Mouse (Mus musculus) spleen, postnatal 4 days (tissue): Measurements from ENCODE around the gene Chrdl2.
"Not testable (repeated sequence)": the region's sequence is repeated elsewhere in the genome, so short reads cannot be mapped to it uniquely, and the experiment has no call there.

Source experiments
- DNase-seq, 2 experiments: peaks; one replicate each; pipeline ENCODE4 v3.0.0; 2022; ENCODE audit warnings: low spot score in 2 of 2

The Chrdl2 gene

DNA sequence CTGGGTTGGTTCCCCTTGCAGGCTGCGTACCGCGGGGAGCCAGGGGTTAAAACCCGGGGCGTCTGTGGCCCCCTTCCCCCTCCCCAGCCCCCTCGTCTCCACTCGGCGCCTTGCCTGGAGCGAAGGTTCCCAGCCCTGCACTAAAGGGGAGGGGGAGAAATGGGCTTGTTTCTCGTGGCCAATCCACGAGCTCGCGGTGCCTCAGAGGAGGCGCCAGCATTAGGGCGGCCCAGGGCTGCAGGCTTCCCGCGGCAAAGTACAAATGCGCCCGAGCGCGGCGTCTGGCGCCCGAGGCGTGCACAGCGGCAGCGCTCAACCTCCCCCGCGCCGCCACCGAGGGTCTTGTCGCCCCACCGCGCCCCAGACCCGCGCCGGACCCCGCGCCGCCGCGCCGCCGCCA is at the start of gene Chrdl2:
Gene Chrdl2, plus strand, starts transcription at position 383 of the 400 bp plus-strand sequence.
- no peak for DNase-seq

- DNase-seq, result no peak
Observed at GRCm38 (mm10) chr7:99957226-99957965, 48.6 kb upstream of the Chrdl2 start.

GRCm38 (mm10) chr7:99960571-99960970 is 45.4 kb upstream of the Chrdl2 start:
- DNase-seq, result peak in 1 of 2 experiments; percentile 50

GRCm38 (mm10) chr7:99961518-99961917 is 44.5 kb upstream of the Chrdl2 start:
- DNase-seq, result no peak

GRCm38 (mm10) chr7:99962536-99963236 is 43.3 kb upstream of the Chrdl2 start:
- DNase-seq, result peak in 1 of 2 experiments; percentile 57

GRCm38 (mm10) chr7:99963237-99963860 is 42.6 kb upstream of the Chrdl2 start:
- DNase-seq, result peak in 1 of 2 experiments; percentile 37

DNA sequence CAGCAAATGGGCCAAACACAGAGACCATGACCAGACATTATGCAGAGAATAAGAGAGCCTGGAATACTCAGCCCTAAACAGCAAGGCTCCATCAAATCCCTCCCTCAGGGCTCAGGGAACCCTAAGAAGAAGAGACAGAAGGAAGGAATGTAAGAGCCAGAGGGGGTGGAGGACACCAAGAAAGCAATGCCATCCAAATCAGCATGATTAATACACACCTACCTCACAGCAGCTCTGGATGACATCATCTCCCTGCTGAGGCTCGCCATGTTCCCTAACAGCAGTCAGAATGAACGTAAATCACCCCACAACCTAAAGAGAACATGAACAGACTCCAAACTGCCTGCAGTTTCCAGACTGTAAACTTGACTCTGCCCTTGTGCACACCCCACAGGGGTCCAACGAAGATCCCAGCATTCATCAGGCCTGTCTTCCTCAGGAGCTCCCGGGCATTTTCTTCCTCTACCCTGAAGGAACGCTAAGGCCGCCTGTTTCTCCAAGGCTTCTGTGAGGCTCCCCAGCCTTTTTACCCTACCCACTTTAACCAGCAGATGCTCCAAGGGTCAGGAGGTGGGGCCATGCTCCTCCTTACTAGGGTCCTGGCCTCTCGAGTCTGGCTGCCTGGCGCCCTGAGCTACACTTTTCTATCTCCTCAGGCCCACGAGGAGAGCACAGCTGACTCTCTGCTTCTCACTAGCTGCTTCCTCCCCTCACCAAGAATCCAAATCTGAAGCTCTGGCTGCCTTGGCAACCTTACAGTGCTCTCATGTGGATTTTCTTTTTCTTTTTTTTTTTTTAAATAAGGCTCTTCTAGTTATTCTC is 40.7 kb upstream of the Chrdl2 start:
- DNase-seq, result no peak

GRCm38 (mm10) chr7:99966011-99966721 is 39.8 kb upstream of the Chrdl2 start:
- DNase-seq, result no peak

DNA sequence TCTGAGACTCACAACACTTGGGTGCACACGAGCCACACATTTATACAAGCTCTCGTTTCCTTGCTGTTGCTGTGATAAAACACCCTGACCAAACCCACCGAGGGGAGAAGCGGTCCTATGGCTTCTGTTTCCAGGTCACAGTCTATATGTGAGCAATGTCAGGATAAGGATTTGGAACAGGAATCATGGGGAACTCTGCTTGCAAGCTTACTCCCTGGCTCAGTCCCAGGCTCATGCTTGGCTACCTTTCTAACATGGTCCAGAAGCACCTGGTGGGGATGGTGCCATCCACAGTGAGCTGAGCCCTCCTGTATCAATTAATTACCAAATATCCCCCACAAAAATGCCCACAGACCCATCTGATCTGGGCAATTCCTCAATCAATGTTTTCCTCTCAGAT is 36.8 kb upstream of the Chrdl2 start:
- no peak for DNase-seq

DNA sequence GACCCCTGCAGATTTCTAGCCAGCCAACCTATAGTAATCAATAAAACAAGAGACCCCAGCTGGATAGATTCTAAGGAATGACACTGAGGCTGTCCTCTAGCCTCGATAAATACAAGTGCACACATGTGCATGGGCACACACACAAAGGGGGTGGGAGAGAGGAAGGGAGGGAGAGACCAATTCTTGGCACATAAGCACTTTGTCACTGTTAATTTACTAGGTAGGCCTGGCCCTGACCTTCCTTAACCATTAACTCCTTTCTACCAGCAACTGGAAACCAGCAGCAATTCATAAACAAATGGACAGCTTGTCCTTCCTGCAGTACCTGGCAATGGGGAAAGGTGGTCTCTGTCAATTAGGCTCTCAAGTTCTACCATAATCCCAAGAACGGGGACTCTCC is 34.0 kb upstream of the Chrdl2 start:
- DNase-seq, result no peak

- not testable (repeated sequence) for DNase-seq
Observed at GRCm38 (mm10) chr7:99972912-99973311, 33.1 kb upstream of the Chrdl2 start.

DNA sequence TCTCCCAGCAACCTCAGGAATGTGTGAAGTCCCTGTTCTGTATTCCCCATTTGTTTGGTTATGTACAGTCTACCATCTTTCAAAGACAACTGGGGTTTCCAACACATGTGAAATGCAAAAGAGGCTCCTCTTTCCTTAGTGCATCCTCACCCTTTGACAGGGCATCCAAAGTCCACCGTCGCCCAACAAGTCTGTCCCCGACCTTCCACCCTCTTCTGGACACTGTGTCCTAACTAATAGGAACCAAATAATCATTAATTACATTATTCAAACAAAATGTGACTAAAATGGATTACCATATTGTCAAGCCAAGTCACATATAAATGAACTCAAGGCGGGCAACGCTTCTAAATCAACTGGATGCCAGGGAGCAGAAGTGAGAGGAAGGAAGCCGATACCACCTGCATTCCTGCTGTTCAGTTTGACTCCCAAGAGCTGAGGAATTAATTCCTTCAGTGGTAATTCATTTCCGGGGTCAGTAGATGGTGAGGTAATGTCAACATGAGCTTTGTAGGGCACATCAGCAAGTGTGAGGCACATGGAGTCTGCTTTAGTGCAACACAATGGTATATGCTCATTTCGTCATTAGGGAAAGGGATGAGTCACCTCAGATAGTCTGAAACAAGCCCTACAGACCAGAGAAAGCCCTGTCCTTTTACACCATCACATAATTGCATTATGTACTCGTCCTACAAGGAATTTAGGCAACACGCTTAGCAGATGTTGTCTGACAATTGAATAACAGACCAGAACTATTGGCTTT is 31.6 kb upstream of the Chrdl2 start:
- no peak for DNase-seq

DNA sequence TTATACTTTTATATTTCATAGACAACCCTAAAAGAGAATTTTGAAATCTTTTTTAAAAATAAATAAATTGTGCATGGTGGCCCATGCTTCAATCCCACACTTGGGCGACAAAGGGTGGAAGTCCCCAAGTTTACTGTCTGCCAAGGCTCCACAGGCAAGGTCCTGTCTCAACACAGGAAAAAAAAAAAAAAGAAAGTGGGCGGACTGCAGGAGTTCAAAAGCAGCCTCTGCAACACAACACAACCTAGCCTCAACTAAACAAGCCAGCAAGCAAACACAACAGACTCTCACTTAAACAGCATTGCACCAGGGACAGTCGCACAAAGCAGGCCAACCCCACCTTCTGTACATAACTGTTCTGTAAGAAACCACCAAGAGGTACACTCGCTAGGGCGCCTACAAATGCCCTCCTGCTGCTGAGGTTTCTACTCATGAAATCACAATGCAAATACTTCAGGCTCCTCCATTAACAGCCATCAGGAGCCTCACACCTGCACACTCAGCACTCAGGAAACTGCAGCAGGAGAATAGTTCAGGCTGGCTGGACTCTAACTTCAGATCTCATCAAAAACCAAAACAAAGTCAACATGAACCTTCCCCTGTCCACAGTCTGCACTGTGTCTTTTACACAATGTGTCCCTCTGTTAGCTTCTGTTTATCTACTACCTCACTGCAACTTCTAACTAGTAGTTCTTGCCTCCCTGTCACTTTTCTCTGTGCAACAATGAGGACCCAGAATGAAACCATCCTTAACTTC is 30.0 kb upstream of the Chrdl2 start:
- no peak for DNase-seq

DNA sequence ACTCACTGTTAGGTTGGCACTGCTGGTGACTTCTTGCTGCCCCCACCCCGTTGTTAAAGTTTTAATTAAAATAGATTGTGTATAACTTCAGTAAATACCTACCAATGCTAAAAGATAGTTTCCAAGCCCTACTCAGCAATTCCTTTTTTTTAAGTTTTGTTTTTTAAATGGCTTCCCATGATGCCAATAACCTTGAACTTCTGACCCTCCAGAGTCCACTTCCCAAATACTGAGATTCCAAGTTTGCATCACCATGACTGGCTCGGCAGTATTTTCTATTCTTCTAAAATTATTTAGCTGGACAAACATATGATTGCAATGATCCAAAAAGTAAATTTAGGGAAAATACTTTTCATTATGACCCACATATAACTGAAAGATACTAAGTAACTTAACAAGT is 27.9 kb upstream of the Chrdl2 start:
- no peak for DNase-seq

DNA sequence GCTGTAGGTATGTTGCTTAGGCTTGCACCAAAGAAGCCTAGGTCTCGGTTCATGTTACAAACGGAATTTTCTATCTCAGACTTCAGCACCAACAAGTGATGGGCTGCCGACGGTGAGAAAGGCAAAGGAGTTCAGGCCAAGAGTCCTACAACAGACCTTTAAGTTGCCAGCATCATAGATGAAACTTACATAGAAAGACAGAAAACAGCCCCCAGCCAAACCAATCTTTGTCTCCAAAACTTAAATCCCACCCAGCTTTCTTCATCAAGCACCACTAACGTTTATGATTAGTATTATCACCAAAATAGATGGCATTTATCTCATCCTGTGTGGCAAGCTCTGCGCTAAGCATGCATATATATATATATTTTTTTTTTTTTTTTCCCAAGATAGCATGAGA is 26.9 kb upstream of the Chrdl2 start:
- DNase-seq, result no peak

DNA sequence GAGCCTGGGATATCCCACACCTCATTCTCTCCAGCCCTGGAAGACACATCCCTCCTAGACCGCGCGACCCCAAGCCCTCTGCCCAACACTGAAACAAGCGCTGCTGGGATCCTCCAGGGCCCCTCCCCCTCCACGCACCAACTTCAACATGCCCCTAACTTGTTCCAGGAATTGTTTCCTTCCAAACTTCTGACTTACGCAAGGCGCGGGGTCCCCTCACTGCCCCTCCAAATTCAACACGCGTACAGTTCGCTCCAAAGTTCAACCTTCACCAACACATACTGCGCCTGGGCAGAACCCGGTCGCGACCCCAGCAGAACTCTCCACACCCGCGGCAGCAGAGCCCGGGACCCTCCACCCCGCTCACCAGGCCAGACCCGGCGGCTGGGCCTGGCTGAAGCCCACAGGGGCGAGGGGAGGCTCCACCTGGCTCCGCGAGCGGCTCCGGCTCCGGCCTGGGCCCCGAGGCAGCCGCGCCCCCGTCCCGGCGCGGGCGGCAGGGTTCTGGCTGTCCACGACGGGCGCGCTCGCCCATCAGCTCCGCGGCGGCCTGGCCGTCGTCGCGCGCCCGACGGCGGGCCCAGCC is 26.3 kb upstream of the Chrdl2 start:
- DNase-seq, result peak; percentile 42 to 76

- peak; percentile 90 to 95 for DNase-seq
Observed at GRCm38 (mm10) chr7:99980132-99980591, 25.8 kb upstream of the Chrdl2 start, which contains the start of gene Rnf169. Gene Rnf169, minus strand, starts transcription at chr7:99980448.

DNA sequence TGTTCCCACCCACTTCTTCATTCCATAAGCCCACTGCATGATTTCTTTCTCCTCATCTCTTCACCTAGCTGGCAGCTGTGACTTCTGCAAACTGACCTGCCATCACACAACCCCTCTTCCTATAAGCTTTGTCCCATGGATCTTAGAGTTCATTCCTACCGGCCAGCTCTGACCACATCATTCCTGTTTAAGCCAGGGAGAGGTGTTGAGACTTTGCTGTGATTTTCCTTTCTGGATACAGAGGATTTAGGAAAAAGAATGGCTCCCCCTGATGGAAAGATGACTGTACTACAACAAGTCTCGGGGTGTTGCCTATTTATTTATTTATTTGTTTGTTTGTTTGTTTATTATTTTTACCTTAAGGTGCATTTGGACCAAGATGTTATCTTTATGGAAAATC is 24.7 kb upstream of the Chrdl2 start:
- DNase-seq, result no peak
